Mouse (Mus musculus): ENCODE measurements around the gene E130114P18Rik.

The E130114P18Rik gene

DNA sequence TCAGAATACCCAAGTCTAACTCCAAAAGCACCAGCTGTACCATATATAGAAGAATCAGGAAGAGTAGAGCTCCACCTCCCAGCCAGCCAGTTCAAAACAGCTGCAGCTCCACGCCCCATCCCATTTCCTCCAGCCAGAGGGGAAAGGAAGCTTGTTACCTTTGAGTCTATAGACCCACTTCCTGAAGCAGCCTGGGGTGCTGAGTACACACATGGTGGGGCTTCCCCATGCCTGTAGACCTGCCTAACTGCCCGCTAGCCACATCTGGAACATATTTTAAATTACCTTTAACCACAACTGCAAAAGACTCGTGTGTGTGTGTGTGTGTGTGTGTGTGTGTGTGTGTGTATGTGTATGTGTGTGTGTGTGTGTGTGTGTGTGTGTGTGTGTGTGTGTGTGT is 120.3 kb downstream of the E130114P18Rik start:
- DNase-seq (ENCODE audit: extremely low spot score, low spot score) = no peak

DNA sequence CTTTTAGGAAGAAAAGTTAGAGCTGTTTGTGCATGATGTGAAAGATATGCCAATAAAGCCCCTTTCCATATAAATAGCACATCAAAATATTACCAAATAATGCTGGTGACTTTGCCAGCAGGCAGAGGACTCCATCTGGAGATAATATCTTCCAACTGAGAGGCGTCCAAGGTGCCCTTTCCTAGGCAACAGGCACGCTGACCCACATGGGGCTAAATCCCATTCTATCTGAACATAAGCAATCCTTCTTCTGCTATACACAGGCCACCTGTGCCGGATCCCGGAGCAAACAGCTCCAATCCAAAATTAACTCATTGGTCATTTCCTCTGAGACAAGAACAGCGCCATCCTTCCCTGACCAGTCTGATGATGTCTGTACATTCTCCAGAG is 128.3 kb downstream of the E130114P18Rik start:
- no peak for DNase-seq (ENCODE audit: extremely low spot score, low spot score)

GRCm38 (mm10) chr4:97648825-97649625 is 128.9 kb downstream of the E130114P18Rik start:
- peak; percentile 54 for DNase-seq (ENCODE audit: extremely low spot score, low spot score)

DNA sequence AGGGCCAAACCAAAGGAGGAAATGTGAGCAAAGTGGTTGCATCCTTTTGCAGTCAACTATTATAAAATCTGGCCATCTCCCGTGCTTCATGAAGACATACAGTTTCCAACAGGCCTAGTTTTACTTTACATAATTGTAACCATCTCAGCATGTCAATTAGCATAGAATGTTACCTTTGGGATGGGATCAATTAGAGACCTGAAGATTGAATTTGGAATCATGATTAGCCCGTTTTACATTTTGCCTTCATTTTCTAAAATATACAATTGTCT is 129.5 kb downstream of the E130114P18Rik start:
- no peak for DNase-seq (ENCODE audit: extremely low spot score, low spot score)

GRCm38 (mm10) chr4:97647700-97648435 is 130.0 kb downstream of the E130114P18Rik start:
- DNase-seq (ENCODE audit: extremely low spot score, low spot score) = no peak

DNA sequence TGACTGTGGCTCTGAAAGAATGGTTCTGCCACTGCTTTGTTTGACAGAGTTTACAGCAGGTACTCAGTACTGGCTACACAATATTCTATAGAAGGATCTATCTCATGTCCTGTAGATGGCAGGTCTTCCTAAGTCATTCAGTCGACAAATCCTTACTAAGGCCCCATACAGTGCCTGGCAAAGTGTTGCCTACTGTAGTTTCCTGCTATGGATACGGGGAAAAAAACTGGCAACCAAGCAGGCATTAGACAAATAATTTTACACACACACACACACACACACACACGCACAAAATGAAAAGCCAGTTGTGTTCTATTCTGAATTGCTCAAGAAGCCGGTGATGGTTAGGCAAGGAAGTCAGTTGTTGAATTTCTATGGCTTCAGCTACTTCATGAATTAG is 130.6 kb downstream of the E130114P18Rik start:
- DNase-seq (ENCODE audit: extremely low spot score, low spot score) = no peak

- DNase-seq (ENCODE audit: extremely low spot score, low spot score) = no peak
Measured at GRCm38 (mm10) chr4:97640385-97640784, 137.5 kb downstream of the E130114P18Rik start.

GRCm38 (mm10) chr4:97636569-97636968 is 141.3 kb downstream of the E130114P18Rik start:
- DNase-seq (ENCODE audit: extremely low spot score, low spot score) = no peak

DNA sequence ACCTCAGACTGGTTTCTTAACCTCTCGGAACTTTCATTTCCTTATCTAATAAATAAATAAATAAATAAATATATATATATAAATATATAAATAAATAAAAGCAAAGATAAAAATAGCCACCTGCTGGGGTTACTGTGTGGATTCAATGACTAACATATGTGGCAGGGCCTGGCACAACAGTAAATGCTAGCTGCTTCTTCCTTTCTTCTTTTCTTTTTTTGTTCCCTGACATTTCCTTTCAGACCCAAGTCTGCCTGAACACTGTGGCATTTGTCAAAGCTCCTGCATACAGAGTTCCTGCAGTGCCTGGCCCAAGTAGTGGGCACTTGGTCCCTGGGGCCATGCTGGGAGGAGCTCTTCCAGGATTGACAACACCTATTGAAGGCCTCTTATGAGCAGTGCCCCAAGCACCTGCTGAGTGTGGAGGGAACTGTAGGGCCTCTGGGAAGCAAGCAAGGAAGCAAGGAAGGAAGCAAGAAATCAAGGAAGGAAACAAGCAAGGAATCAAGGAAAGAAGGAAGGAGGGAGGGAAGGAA is 142.1 kb downstream of the E130114P18Rik start:
- DNase-seq (ENCODE audit: extremely low spot score, low spot score) = no peak

DNA sequence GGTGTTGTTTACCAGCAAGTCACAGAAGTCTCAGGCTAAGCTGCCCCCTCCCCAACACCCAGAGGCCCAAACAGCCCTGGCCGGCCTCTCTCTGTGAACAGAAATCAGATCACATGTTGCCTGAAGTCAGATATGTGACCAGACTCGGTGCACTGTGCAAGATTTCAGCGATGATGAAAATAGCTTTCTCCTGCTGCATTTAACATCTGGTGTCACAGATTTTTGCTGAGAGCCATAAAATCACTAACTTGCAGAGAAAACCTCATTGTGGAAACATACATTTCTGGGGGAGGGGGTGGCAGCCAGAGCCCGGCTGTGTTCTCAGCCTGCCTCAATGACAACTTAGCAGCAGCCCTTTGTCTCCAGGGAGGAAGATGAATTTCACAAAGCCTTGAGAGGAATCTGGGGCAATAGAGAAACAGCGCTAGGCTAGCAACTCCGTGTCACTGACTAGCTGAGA is 142.6 kb downstream of the E130114P18Rik start:
- no peak for DNase-seq (ENCODE audit: extremely low spot score, low spot score)

DNA sequence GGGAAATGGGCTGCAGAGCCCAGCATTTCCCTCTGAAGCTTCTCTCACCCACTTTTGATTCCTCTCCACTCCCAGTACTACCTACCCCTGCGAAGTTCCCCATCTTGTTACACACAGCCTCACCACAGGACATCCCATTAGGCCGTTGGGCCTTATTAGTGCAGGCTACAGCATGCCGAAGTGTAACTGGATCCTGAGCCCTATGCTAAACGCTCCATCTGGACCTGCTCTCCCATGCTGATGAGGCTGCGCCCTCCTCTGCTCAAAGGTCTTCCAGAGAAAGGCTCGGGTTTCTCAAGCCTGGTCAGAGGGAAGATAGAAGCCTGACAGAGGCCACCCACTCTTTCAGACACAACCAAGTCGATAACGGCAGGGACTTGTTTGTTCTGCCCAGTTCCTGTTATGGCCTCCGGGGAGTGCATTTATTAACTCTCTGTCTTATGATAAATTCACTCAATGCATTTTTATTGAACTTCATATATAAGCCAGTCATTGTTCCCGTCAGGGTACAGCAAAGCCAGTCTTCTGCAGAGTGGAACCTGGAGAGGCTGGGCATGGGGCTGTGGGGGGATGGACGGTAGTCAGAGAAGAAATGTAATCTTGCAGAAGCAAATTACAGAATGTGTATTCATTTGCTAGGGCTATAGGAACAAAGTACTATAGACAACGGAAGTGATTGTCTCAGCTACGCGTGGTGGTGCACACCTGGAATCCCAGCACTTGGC is 148.8 kb downstream of the E130114P18Rik start:
- peak; percentile 47 for DNase-seq (ENCODE audit: extremely low spot score, low spot score)

- DNase-seq (ENCODE audit: extremely low spot score, low spot score) = no peak
Measured at GRCm38 (mm10) chr4:97626002-97626720, 151.7 kb downstream of the E130114P18Rik start.

DNA sequence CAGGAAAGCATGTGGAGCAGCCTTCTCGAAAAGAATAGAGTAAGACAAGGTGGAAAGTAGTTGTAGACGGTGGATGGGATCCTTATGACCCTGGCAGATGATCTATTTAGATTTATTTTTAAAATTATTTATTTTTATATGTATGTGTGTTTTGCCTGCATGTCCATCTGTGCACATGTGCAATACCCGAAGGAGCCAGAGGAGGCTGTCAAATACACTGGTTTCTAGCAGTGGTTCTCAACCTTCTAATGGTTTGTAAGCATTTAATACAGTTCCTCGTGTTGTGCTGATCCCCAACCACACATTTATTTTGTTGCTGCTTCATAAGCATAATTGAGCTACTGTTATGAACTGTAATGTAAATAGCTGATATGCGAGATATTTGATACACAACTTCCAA is 154.7 kb downstream of the E130114P18Rik start:
- no peak for DNase-seq (ENCODE audit: extremely low spot score, low spot score)

DNA sequence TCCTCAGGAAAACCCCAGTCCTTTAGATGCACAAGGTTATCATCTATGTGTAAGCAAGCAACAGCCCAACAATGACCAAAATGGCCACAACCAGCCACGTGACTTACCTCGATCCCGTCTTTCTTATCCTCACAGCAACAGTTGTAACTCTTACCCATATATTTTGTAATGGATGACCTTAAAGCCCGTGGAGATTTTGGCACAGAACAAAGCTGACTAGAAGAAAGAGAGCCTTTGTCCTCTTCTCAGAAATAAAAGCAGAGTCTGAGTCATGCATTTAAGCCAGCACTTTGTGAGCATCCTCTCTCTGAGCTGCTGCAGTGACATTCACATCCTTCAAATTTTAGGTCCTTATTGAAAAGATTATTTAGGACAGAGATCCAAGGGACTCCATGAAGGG is 156.1 kb downstream of the E130114P18Rik start:
- no peak for DNase-seq (ENCODE audit: extremely low spot score, low spot score)

DNA sequence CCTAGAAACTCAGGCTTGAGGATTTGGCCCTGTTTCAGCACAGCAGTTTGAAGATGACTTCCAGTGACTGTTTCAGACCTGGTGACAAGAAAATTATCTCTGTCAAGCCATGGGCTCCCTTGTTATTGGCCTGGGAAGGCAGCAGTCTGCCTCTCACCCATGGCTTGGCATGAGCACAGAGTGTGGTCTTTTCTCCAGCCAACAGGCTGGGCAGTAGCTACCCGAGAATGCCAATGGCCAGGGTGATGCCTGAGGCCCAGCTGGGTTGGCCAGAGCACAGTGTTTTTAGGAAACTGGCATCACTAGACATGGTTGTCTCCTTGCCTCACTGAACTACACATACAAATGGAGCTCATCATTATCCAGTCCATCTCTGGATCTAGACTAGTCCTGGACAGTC is 157.5 kb downstream of the E130114P18Rik start:
- DNase-seq (ENCODE audit: extremely low spot score, low spot score) = no peak

- no peak for DNase-seq (ENCODE audit: extremely low spot score, low spot score)
Measured at GRCm38 (mm10) chr4:97618668-97619373, 159.1 kb downstream of the E130114P18Rik start.

DNA sequence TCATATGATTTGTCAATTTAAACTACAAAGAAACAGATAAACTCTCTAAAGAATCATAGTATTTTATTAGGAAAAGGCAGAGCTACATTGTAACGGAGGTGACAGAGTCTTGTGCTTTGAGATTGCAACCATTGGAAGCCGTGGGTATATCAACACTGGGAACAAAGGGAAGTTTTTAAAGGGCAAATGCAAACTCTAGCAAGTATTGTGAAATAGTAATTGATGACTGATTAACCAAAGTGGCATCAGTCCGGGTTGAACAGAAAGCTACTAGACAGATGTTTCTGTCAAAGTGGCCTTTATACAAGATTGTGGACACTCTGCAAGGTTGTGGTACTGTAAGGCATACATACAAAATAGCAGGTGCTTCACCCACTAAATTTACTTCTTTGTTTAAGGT is 162.8 kb downstream of the E130114P18Rik start:
- DNase-seq (ENCODE audit: extremely low spot score, low spot score) = no peak

DNA sequence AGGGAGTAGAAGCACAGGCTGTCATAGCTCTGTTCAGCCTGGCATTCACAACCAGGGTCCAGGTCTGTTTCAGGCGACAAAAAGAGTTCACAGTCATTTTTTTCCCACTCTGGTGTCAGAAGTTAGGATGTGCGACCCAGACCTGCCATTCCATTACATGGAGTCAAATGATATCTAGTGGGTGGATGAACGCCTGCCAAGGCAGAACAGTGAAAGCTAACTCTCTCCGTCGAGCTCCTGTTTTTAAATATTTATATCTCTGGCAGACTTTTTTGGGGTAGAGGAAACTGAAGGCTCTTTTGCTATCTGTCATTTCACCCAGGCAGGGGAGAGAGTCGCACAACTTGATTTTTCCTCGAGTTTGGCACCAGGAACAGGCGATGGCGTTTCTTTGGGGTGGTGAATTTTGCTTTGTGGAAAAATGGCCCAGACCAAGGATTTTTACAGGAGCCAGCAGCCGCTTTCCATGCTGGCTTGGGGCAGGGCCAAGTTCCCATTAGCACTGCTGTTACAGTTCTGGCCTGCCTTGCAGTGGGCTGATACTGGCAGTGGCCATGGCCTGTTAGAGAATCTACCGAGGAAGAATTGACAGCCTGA is 166.5 kb downstream of the E130114P18Rik start:
- no peak for DNase-seq (ENCODE audit: extremely low spot score, low spot score)

DNA sequence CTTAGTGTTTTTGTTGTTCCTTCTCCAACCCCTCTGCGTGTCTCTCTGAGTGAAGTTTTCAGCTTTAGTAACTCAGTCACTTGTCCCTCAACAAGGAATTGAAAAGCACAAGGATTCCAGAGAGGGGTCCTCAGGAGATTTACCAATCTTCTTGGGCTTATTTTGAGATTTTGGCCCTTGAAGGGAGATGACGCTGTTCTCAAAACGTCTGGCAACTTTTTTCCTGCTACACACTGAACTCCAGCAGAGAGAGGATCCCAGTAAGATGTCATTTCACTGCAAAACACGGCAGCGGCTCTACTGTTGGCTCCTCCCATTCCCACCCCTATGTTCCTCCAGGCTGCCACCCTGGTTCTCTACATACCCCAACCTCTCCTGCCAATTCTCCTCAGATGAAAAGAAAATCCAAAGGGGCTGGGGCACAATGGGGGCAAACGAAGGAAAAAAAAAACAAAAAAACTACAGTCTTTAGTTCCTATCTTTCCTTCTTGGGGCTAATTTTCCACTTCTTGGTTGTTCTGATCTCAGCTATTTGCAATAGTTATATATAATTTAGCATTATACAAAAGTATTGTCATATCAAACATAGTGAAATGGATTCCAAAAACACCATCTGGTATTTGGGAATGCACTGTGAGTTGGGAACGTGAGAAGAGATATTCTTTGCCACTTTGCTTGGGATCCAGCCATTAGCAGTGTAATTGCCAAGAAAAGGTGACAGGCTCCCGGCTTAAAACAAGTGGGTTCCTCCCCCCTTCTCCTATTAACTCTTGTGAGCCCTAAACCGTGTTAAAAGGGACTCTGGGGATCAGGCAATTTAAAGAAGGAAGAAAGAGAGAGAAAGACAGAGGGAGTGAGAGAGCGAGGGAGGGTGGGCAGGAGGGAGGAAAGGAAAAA is 167.8 kb downstream of the E130114P18Rik start:
- DNase-seq (ENCODE audit: extremely low spot score, low spot score) = no peak

Measured in neural tube, embryonic 10.5 days (tissue).